Mouse (Mus musculus): Measurements from ENCODE around the gene Slc45a3.

Gene Slc45a3

DNA sequence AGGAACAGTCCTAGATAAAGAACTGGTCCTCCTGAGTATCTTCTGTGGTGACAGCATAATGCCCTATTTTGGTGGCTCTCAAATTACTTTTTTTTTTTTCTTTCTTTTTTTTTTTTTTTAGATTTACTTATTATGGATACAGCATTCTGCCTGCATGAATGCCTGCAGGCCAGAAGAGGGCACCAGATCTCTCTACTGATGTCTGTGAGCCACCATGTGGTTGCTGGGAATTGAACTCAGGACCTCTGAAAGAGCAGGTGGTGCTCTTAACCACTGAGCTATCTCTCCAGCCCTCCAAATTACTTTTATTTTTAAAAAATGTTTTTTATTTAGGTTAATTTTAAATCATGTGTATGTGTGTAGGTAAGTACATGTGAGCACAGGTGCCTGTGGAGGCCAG is 37.7 kb downstream of the Slc45a3 start:
- DNase-seq = no peak

DNA sequence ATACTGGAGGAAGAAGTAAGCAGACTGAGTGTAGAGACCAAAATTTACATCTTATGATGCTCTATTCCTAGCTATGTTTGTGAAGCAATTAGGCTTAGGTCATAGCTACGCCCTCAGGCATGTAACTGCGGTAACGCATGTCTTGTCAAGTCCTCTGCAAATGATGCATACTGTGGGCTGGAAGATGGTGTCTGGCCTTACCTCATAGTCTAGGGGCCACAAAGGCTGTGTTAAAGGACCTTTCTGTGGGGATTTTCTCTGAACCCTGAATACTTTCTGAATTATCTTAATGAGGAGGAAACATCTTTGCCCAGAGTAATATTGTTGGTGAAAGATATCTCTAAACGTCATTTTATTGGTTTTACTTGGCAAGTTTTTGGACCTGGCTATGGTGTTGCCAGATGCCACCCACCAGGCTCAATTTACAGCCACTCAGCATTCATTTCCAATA is 39.1 kb downstream of the Slc45a3 start:
- no peak for DNase-seq

DNA sequence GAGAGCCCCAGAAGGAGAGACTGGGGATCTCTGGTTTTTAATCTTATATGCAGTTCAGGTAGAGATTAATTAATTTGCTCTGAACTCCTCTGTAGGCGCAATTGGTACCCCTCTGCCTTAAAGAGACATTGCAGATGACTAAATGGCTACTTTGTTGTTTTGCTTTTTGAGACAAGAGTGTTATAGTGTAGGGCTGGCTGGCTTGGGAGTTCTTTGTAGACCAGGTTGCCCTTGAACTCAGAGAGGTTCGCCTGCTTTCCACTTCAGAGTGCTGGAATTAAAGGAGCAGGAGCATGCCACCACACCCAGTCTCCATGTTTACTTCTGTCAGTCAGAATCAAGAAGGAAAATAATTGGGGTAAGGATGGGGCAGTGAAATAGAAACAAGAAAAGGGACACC is 40.3 kb downstream of the Slc45a3 start:
- DNase-seq = no peak

DNA sequence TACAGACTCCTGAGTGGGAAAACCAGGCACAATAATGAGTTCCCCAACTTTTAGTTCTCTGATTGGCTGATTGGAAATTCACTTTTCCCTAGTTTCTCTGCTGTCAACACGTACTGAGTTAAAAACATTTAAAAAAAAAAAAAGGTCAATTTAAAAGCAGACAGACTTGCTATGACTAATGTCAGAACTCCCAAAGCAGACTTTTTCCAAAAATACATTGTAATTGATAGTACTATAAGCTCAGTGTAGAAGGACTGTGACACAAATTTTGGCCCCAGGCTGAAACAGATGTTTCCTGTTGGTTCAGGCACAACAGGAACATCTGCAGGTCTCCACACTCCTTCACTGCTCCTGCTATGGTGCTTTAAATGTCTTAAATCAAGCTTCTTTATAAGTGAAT is 41.0 kb downstream of the Slc45a3 start:
- peak; percentile 29 to 43 for DNase-seq

DNA sequence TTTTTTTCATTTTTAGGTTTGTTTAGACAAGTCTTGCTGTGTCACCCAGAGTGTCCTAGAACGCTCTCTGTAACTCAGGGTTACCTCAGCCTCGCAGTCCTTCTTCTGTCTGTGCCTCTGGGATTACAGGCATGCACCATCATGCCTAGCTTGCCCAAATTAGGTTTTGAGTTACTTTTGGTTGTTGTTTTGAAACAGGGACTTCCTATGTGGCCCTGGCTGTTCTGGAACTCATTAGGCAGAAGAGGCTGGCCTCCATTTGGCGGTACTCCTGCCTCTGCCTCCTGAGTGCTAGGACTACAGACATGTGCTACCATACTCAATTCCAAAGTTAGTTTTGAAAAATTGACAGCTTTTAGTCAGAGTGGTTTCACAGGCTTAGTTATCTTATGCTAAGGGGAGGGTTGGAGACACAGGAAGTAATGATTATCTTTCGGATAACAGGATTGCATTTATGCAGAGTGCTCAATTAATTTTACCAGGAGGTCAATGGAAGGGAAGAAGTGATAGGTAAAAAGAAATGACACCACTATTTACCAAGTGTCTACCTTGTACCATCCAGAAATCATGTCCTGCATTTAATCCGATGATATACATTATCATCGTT is 41.9 kb downstream of the Slc45a3 start:
- DNase-seq = no peak

DNA sequence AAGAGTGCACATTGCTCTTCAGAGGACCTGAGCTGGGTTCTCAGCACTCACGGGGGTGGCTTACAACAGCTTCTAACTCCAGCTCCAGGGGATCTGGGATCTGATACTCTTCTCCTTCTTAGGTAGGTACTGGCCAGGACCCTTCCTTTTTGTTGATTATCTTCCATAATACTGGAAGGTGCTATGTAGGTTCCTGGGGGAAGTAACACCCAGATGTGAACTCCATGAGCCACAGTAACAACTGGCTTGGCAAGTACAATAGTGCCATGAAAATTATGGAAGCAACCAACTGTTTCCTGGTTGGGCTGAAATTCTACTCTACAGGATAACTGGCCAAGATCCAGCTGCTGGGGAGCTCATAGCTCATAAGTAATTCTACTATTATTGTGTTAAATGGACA is 42.7 kb downstream of the Slc45a3 start:
- DNase-seq = no peak

DNA sequence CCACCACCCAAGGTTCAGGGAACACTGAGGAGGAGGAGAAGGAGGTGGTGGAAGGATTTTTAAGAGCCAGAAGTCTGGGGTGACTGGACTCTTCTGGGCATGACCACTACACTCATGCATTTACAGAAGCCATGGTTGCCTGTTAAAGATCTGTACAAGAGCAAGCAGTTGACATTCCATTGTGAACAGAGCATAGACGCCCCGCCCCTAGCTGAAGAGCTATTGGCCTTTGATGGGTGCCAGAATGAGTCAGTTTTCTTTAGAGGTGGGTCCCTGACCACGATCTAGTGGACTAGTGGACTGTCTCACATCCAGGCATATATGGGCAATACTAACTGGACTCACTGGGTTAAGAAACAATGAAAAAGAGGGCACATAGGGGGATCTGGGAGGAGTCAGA is 43.3 kb downstream of the Slc45a3 start:
- DNase-seq = no peak

DNA sequence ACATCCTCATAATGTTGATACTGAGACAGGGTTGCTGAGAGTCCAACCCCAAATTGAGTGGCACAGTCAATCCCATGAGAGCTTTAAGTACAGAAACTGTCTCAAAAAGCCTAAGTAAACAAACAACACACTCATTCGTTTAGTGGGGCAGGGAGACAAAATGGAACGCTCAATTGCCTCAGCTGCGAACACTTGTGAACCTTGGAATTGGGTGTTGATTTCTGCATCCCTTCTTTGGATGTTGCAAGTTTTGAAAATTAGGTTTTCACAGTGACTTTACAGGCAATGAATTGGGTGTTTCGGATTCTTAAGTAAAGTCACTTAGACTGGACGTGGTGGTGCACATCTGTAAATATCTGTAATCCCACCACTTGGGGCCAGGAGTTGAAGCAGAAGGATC is 44.0 kb downstream of the Slc45a3 start:
- no peak for DNase-seq

DNA sequence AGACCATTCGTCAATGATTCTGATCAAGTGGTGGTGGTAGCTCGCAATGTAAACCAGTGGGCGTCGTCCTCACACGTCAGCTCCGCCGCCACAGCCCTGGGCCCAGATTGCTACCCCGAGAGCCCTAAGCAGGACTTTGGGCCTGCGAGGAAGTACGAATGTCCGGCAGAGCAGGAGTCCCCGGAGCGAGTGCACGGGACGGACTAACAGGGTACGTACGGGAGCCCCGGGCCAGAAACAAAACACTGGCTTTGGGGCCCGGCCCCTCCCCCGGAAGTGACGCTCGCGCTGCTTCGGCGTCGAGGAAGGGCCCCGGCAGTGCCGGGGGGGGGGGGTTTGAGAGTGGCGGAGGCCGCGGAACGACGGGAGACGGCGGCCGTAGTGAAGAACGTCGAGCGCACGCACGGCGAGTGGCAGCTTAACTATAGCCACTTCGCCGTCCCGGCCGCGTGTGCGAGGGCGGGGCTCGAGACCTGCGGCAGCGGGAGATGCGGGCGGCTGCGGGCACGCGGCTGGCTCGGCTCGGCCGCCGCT is 44.6 kb downstream of the Slc45a3 start, which contains the start of gene Elk4:
Elk4 (plus strand) TSS at position 326 of the 534 bp plus-strand sequence.
- DNase-seq = peak; percentile 96 to 97

DNA sequence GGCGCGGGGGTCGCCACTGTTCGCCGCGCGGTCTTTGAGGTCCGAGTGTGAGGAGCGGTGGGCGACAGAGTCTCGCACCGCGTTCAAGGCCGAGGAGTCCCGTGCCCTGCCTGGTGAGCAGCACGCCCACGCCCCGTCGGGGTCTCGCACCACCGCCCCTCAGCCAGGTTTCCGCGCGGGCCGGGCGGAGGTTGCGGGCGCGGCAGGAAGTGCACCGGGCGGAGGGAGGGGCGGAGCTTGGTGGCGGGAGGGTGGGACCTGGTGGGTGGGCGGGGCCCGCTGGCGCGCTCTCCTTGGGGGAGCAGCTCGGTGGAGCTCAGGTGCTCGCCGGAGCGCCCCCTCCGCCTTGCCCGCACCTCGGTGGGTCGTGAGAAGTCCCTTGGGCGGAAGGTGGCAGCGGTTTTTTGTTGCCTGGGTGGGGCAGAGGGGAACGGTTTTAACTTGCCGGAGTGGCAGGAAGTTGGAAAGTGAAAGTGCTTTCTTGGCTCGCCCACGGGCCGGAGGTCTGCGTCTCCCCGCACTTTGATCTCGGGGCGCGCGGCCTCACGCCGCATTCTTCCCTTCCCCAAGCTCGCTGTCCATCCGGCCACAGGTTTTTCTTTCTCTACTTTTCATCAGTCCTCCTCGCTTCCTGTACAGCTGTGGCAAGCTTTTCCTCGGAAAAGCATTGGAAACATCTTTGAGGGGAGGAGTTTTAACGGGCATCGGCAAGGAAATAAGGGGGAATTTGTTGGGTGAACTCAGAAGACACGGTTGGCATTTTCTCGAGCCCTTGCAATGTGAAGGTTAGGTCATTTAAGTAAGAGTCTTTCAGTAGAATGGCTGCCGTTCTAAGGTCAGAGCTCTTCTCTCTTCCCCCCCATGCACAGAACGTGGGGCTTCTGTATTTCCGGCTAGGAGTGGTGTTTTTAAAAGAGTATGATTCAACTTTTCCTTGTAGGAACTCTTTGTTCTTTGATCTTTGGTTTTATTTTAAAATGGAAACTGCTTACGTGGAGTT is 45.4 kb downstream of the Slc45a3 start:
- peak; percentile 91 to 95 for DNase-seq

DNA sequence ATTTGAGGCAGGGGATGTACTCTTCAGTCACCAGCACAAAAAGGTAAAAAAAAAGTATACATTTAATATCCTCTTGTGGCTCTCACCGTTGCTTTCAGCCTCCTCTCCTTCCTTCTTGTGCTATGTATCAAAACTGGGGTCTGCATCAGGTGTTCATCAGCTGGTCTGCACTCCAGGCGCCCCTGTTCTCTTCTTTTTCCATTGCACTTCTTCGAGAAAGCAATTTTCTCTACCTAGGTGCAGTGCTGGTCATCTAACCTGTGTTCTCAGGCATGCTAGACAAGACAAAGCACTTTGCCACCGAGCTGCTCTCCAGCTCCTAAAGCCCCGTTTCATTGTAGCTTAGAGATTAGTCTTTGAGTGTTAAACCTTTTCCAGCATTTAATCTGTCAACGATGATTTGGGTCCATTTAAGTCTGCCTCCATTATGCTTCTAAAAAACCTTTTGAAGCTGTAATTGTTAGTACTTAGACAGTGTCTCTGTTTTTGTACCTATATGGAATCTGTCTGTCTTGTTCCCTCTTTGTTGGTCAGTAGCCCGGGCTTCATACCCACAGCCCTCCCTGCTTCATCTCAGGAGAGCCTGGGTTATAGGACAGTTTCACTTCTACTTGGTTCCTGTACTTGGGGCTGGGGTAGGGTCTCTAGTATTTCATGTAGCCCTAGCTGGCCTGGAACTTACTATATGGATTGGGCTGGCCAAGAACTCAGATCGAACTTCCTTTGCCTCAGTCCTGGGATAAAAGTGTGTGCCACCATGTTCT is 46.3 kb downstream of the Slc45a3 start:
- DNase-seq = peak in 1 of 2 experiments; percentile 15

DNA sequence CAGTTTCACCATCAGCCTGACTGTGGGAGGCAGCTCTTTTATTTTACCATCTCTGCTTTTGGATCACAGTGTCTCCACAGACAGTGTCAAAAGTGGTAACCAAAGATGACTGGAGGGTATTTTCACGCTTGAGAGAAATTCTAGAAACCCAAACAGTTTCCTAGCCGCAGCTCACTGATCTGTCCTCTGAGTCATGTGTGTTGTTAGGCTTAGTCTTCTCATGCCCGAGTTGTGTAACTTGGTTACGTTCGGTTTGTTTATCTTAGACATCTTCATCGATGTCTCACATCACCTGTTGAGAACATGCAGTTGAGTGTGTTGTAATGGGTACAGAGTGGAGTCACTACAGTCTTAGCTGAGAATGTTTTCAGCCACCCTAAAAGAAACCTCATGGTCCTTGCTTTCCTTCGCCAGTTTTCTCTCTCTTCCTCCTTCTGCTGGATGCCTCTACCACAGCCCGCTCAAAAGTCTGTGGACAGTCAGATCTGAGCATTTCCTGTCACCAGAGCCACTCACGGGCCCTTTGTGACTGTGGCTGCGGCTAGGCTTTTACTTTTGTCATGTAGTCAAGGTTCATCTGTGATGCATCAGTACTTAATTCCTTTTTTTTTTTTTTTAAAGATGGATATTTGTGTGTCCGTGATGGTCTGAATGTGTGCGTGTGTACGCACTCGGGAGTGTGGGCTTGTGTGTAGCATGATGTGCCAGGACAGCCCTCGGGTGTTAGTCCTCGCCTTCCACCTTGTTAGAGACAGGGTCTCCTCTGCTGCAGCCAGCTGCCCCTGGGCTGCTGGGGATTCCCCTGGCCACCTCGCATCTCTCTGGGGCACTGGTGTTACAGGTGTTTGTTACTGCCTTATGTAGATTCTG is 48.1 kb downstream of the Slc45a3 start:
- DNase-seq = no peak

DNA sequence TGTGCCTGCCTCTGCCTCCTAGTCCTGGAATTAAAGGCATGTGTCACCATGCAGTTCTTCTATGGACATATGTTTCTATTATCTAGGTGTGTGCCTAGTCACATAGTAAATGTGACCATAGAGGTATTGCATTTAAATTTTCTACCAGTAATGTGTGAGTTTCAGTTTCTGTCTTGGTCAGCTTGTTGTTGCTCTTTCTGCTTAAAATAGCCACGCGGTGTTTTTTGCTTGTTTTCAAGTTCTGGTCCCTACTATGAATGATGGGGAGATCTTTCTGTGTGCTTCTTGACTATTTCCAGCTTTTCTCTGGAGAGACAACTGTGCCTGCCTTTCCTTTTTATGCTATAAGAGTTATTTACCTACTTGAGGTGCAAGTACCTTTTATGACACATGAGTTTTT is 49.0 kb downstream of the Slc45a3 start:
- no peak for DNase-seq

DNA sequence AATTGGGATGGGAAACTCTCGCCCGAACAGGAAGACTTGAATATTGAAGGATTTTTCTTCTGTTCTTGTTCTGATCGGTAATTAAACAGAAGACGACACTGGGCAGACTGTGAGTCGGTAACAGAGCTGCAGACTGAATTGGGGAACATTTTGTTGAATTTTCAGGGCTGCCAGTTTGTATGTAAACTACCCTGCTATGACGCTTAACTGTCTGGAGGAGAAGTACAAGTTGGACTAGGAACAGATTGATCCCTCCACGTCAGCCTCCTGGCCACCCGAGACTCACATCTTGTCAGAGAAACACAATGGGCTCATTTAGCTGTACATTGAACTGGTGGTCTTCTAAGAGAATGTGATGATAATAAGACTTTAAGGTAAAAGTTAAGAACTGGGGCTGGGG is 50.1 kb downstream of the Slc45a3 start:
- DNase-seq = no peak

DNA sequence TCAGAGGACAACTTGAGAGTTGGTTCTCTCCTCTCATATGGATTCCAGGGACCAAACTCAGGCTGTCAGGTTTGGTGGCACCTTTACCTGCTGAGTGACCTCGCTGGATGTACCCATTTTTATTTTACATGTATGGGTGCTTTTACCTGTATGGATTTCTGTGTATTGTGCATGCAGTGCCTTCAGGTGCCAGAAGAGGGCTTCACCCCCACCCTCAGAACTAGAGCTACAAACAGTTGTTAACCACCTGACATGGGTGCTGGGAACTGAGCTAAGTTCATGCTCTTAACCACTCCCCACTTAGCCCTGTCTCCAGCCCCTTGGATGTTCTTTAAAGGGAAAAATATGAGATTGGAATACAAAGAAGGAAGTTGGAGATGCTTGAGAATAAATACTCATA is 52.0 kb downstream of the Slc45a3 start:
- no peak for DNase-seq

DNA sequence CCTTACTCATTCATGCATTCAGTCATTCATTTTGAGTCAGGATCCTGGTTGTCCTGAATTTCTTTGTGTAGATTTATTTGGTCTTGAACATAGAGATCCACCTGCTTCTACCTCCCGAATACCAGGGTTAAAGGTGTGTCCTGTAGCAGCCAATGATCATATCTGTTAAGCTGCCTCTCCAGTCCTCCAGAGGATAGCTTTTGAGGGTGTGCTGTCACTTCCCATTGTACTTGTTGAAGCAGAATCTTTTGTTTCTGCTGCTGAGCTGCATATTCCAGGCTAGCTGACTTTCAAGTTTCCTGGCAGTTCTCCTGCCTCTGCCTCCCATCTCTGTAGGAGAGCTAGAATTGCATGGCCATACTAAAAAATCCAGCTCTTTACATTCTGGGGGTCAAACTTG is 53.9 kb downstream of the Slc45a3 start:
- DNase-seq = no peak

DNA sequence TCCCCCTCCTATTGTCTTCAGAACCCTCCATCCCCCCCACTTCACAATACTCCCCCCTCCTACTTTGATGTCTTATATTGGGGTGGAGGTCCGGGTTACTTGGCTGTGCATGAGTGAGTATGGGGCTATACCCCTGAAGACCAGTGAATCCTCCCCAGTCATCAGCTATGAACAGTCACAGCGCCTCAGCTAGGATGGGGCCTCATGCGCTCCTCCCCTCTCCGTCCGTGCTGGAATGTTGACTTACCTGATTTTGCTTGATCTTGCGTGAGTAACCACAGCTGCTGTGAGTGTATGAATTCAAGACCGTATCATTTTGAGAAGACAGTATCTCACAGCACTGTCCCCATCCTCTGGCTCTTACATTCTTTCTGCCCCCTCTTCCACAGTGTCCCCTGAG is 57.1 kb downstream of the Slc45a3 start:
- DNase-seq = no peak

DNA sequence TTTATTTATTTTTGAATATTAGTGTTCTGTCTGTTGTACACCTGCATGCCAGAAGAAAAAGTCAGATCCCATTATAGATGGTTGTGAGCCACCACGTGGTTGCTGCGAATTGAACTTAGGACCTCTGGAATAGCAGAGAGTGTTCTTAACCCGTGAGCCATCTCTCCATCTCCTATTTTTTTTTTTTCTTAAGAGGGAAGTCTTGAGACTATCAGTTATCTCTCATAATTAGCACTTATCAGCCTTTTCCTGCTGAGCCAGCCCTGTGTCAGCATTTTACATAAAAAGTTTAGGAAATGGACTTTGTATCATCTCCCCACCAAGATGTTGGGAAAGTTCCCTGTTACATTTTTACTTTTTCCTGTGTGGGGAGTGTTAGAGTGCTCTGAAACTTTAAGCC is 59.3 kb downstream of the Slc45a3 start:
- no peak for DNase-seq

DNA sequence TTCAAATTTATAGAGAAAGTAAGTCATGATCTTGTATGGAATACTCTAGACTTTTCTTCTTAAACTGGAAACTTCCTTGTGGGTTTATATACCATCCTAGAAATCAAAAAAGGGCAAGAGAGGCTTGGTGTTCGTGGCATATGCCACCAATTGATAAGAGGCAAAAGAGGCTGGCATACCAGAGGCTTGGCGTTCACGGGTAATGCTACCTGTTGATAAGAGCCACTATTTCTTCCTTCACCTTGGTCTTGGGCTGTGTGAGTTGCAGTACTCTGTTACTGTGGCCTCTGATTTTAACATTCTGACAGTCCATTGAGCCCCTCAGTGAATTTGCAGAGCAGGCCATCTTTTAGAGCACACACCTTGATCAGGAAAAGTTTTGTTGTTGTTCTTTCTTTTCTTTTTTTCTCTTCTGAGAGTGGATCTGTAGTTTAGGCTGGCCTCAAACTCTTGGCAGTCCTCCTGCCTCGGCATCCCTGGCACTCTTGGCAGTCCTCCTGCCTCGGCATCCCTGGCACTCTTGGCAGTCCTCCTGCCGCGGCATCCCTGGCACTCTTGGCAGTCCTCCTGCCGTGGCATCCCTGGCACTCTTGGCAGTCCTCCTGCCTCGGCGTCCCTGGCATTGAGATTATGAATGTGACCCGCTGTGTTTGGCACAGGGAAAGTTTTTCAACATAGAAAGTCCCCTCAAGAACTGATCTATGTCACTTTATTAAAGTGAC is 64.3 kb downstream of the Slc45a3 start:
- DNase-seq = no peak

DNA sequence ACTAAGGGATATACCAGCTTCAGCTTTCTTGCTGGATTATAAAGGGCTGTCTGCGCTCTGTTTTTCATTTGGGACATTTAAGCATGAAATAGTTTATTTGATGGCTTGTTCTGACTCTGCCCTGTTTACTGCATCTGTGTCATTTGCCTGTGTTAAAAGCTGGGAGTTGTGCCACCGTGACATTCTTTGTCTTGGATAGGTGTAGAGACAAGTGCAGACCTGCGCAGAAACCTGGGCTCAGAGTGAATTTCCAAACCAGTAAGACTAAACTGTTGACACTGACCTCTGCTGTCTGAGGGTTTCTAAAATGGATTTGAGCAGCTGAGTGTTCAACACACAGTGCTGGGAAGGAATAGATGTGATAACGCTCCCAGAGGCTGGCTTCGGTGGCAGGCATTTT is 65.2 kb downstream of the Slc45a3 start:
- no peak for DNase-seq

DNA sequence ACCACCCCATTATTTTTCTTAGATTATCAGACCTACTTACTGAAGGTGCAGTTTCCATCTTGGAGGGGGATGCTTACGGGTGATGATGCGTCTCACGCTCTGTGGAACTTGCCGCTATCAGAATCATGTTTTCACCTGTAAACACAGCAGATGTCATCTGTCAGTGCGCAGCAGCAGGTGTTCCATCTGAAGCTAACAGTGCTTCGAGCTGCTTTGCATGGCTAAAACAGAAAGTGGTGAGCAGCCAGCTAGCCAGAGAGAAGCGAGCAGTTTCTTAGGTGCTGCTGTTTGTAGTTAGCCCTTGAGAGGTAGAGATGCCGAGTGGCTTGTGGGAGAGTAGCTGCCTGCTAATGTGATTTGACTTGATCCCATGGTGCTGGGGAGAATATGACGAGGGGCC is 65.6 kb downstream of the Slc45a3 start:
- DNase-seq = no peak

All from kidney, postnatal 4 days (tissue).